Mouse (Mus musculus) CH12.LX (cell line): Measurements from ENCODE around the gene Atrnl1. TPM values are rescaled to one million over a fixed set of nuclear protein-coding genes. Genes with fewer than 3 reads are reported as not detected.

ENCODE experiments used
- DNase-seq: peaks from one replicate; pipeline ENCODE4 v3.0.0-alpha.2; 2013; ENCODE audit errors: extremely low read depth
- H3K27ac ChIP-seq: 2 replicates; pipeline ENCODE4 v1.5.1; 2012; ENCODE audit warnings: low read depth, mild to moderate bottlenecking, control low read depth, moderate library complexity; ENCODE audit not compliant: insufficient read depth
- H3K27me3 ChIP-seq: replicated peaks from 2 replicates; pipeline ENCODE3; 2012; ENCODE audit warnings: inconsistent platforms
- H3K36me3 ChIP-seq, 2 experiments: replicated peaks in 1 of 2; 2 replicates each; pipeline versions ENCODE3 to v1.6.1; 2012; ENCODE audit warnings: inconsistent platforms in 1 of 2, low read length in 1 of 2, mild to moderate bottlenecking in 1 of 2, mixed read lengths in 1 of 2, moderate library complexity in 1 of 2; ENCODE audit not compliant: control insufficient read depth in 1 of 2, insufficient read depth in 1 of 2
- H3K4me1 ChIP-seq, 2 experiments: 2 replicates each; pipeline ENCODE4 v1.6.1; 2012; ENCODE audit warnings: inconsistent platforms in 1 of 2, moderate library complexity in 1 of 2; ENCODE audit not compliant: insufficient read depth in 2 of 2, control insufficient read depth in 1 of 2
- H3K4me2 ChIP-seq: 2 replicates; pipeline ENCODE4 v1.6.1; 2012; ENCODE audit warnings: low read depth, mild to moderate bottlenecking, control low read depth; ENCODE audit not compliant: poor library complexity, insufficient read depth, severe bottlenecking
- H3K4me3 ChIP-seq, 3 experiments: fragments of 150-350 bp in 1 of 3; sonication (generic) in 1 of 3; replicated peaks in 1 of 3; 2 replicates each; pipeline versions ENCODE3 to v1.5.1; 2011 to 2012; ENCODE audit warnings: low read depth in 2 of 3, low read length in 2 of 3, mild to moderate bottlenecking in 2 of 3, moderate library complexity in 2 of 3, control low read depth in 1 of 3, improper control_type of control experiment in 1 of 3, inconsistent platforms in 1 of 3, mixed read lengths in 1 of 3; ENCODE audit not compliant: poor library complexity in 1 of 3
- H3K79me2 ChIP-seq: replicated peaks from 2 replicates; pipeline ENCODE4 v1.6.1; 2012; ENCODE audit warnings: mild to moderate bottlenecking, moderate library complexity; ENCODE audit not compliant: control insufficient read depth, poor library complexity, insufficient read depth, severe bottlenecking; ENCODE audit errors: extremely low read depth
- H3K9ac ChIP-seq: 2 replicates; pipeline ENCODE4 v1.6.1; 2012; ENCODE audit warnings: low read depth, mild to moderate bottlenecking, control low read depth, moderate library complexity; ENCODE audit not compliant: insufficient read depth
- H3K9me3 ChIP-seq: replicated peaks from 2 replicates; pipeline ENCODE3; 2012; ENCODE audit warnings: low read length, inconsistent platforms, mixed read lengths
- BHLHE40 ChIP-seq: IDR thresholded peaks from 2 replicates; pipeline ENCODE4 v1.6.1; 2011; ENCODE audit warnings: mild to moderate bottlenecking, low read depth, low read length, improper control_type of control experiment
- CHD1 ChIP-seq: IDR thresholded peaks from 2 replicates; pipeline ENCODE4 v1.6.1; 2012; ENCODE audit warnings: low read depth, low read length, improper control_type of control experiment, inconsistent platforms
- E2F4 ChIP-seq: IDR thresholded peaks from 2 replicates; pipeline ENCODE4 v1.6.1; 2011; ENCODE audit warnings: low read depth, low read length, improper control_type of control experiment; ENCODE audit not compliant: insufficient replicate concordance
- ELF1 ChIP-seq: IDR thresholded peaks from 2 replicates; pipeline ENCODE4 v1.6.1; 2014; ENCODE audit warnings: low read depth, mild to moderate bottlenecking, inconsistent platforms, low read length, improper control_type of control experiment
- GABPA ChIP-seq: IDR thresholded peaks from 2 replicates; pipeline ENCODE4 v1.6.1; 2012; ENCODE audit warnings: low read depth, low read length, improper control_type of control experiment, inconsistent platforms; ENCODE audit not compliant: insufficient replicate concordance
- IRF4 ChIP-seq: IDR thresholded peaks from 2 replicates; pipeline ENCODE4 v1.6.1; 2014; ENCODE audit warnings: low read depth, mild to moderate bottlenecking, inconsistent platforms, low read length, improper control_type of control experiment
- JUN ChIP-seq: IDR thresholded peaks from 2 replicates; pipeline ENCODE4 v1.6.1; 2011; ENCODE audit warnings: low read depth, mild to moderate bottlenecking, low read length, improper control_type of control experiment, moderate library complexity; ENCODE audit not compliant: insufficient read depth
- JUND ChIP-seq: conservative IDR thresholded peaks from 2 replicates; pipeline ENCODE4 v1.6.1; 2011; ENCODE audit warnings: low read depth, low read length, improper control_type of control experiment
- MAX ChIP-seq: IDR thresholded peaks from 2 replicates; pipeline ENCODE4 v1.6.1; 2011; ENCODE audit warnings: low read length, improper control_type of control experiment
- NELFE ChIP-seq: IDR thresholded peaks from 2 replicates; pipeline ENCODE4 v1.6.1; 2011; ENCODE audit warnings: low read depth, low read length, improper control_type of control experiment
- PAX5 ChIP-seq: IDR thresholded peaks from 2 replicates; pipeline ENCODE4 v1.6.1; 2012; ENCODE audit warnings: low read length, inconsistent platforms, mixed read lengths
- POLR2A ChIP-seq: IDR thresholded peaks from 2 replicates; pipeline ENCODE4 v1.6.1; 2011; ENCODE audit warnings: low read depth, mild to moderate bottlenecking, improper control_type of control experiment, low read length
- POLR2AphosphoS2 ChIP-seq: IDR thresholded peaks from 2 replicates; pipeline ENCODE4 v1.6.1; 2011; ENCODE audit warnings: low read depth, low read length, improper control_type of control experiment
- SMC3 ChIP-seq: IDR thresholded peaks from 2 replicates; pipeline ENCODE4 v1.6.1; 2011; ENCODE audit warnings: low read depth, low read length, improper control_type of control experiment
- TBP ChIP-seq: conservative IDR thresholded peaks from 2 replicates; pipeline ENCODE4 v1.6.1; 2011; ENCODE audit warnings: low read depth, low read length, improper control_type of control experiment
- USF1 ChIP-seq: IDR thresholded peaks from 2 replicates; pipeline ENCODE4 v1.6.1; 2014; ENCODE audit warnings: low read depth, mild to moderate bottlenecking, inconsistent platforms, low read length, improper control_type of control experiment
- USF2 ChIP-seq: conservative IDR thresholded peaks from 2 replicates; pipeline ENCODE4 v1.6.1; 2011; ENCODE audit warnings: low read depth, low read length, improper control_type of control experiment
- ZC3H11A ChIP-seq: IDR thresholded peaks from 2 replicates; pipeline ENCODE4 v1.6.1; 2012; ENCODE audit warnings: low read depth, mild to moderate bottlenecking, inconsistent platforms, low read length, improper control_type of control experiment
- ZKSCAN1 ChIP-seq: IDR thresholded peaks from 2 replicates; pipeline ENCODE4 v1.6.1; 2012; ENCODE audit warnings: low read depth, inconsistent platforms, low read length, improper control_type of control experiment, borderline replicate concordance
- ZNF384 ChIP-seq: IDR thresholded peaks from 2 replicates; pipeline ENCODE4 v1.6.1; 2012; ENCODE audit warnings: low read depth, low read length, improper control_type of control experiment, inconsistent platforms
- dilution Hi-C: fragments of 300-500 bp; cut with MboI; formaldehyde crosslinking; loops from 2 replicates; pipeline ENCODE4 v1.14.3; 2020; ENCODE audit warnings: low sequenced_read_pairs; ENCODE audit not compliant: extremely low pct_unique_long_range_greater_than_20kb, extremely low pct_ligation_motif_present
- in situ Hi-C: fragments of 300-500 bp; cut with MboI; formaldehyde crosslinking; loops from 3 replicates; pipeline ENCODE4 v1.14.3; 2019; ENCODE audit warnings: low sequenced_read_pairs, low pct_ligation_motif_present, low pct_unique_long_range_greater_than_20kb, mixed read lengths
- polyA plus RNA-seq: library from polyadenylated mRNA; unstranded; fragments of >175 nt; gene quantifications from 2 replicates; pipeline ENCODE4 v1.2.1, GENCODE M21; 2012; ENCODE audit warnings: low read depth; ENCODE audit not compliant: insufficient read length
- total RNA-seq, 2 experiments: library from RNA; depleted of rRNA; stranded (reverse); fragments of 300-350 nt in 1 of 2; fragments of >200 nt in 1 of 2; gene quantifications; 2 replicates each; pipeline ENCODE4 v1.2.3; 2012 to 2014

The Atrnl1 gene
- total and polyA plus RNA-seq, 3 experiments = 1.9 TPM

DNA sequence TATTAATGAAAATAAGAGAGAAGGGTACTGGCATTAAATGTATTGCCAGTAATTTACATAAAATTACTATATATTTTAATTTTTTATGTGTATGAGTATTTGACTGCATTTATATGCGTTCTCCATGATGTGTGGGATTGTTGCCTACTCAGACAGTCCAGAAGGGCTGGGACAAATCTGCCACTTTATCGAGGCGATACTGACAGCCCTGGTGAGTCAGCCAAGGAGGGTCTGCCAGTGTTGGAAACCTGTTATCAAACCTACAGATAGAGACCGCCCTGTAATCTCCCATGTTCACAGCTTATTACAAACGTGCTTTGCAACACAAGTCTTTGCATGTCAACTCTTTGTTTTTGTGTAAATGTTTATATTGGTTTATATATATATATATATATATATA, 347.9 kb downstream of the Atrnl1 start:
- no peak for TF ChIP-seq ZC3H11A
- no peak for TF ChIP-seq POLR2A
- TF ChIP-seq POLR2AphosphoS2 = no peak
- no peak for TF ChIP-seq NELFE
- no peak for TF ChIP-seq JUN
- no peak for TF ChIP-seq ZNF384
- no peak for TF ChIP-seq E2F4
- no peak for TF ChIP-seq CHD1
- TF ChIP-seq USF1 = no peak
- no peak for TF ChIP-seq MAX
- no peak for TF ChIP-seq GABPA
- TF ChIP-seq SMC3 = no peak
- no peak for TF ChIP-seq ZKSCAN1
- TF ChIP-seq PAX5 = no peak
- no peak for TF ChIP-seq IRF4
- no peak for TF ChIP-seq JUND
- no peak for TF ChIP-seq TBP
- TF ChIP-seq ELF1 = no peak
- TF ChIP-seq BHLHE40 = no peak
- Histone ChIP-seq H3K27me3 (no peaks in the 10 kb centered on the region), H3K9me3 (no peaks in the 10 kb centered on the region), H3K9ac (no peak overlapping the region), H3K36me3 (no peaks in the 10 kb centered on the region), H3K27ac (no peak overlapping the region), H3K4me2 (no peak overlapping the region), H3K4me1 (no peaks in the 10 kb centered on the region), H3K4me3 (no peak overlapping the region), H3K79me2 (no peaks in the 10 kb centered on the region)
- dilution Hi-C loops (no loop called here), in situ Hi-C loops (no loop called here)
- no peak for DNase-seq

DNA sequence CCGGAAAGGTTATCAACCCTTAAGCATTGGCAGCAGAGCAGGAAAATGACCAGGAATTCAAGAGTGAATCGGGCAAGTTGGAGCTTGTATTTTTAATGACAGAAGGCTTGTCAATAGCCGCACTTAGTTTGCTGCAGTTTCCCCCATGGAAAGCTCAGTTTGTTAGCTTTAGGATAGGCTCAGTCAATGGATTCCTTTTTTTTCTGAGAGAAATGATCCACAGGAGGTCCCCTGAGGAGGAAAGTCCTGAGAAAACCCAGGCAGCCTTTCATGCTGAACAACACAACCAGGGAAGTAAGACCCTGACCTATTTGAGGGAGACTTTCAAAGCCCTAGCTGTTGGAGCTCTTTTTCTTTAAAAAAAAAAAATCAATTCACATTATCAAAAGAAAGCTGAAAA, 350.5 kb downstream of the Atrnl1 start:
- no peaks in the 10 kb centered on the region for H3K36me3 ChIP-seq
- no peaks in the 10 kb centered on the region for H3K27me3 ChIP-seq
- no peak for TF ChIP-seq USF2
- no peak for TF ChIP-seq TBP
- TF ChIP-seq PAX5 = no peak
- H3K9me3 ChIP-seq = no peaks in the 10 kb centered on the region
- no peaks in the 10 kb centered on the region for H3K4me1 ChIP-seq
- H3K9ac ChIP-seq = no peak overlapping the region
- no peaks in the 10 kb centered on the region for H3K79me2 ChIP-seq
- dilution Hi-C loops (no loop called here), in situ Hi-C loops (no loop called here)
- no peak overlapping the region for H3K4me2 ChIP-seq
- H3K27ac ChIP-seq = no peak overlapping the region
- no peak overlapping the region for H3K4me3 ChIP-seq
- no peak for DNase-seq
